ENCODE assay signal across 24 mouse cellular contexts in the genomic region with DNA sequence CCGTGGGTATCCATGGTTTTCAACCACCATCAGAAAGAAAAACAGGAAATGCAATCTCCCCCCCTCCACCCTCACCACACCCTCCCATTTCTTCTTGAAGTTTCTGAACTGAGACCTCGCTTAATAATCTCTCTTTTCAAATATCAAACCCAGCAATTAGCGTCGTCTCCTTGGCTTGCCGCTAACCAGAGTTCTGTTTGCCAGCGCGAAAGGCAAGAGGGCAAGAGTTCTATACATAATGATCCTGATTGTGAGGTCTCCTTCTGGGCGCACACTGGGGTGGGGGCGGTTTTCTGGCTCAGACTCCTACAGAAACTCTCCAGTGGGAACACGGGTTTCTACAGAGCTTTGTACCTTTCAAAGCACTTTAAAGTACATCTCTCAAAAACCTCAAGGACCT. TPM values are rescaled to one million over a fixed set of nuclear protein-coding genes. Genes with fewer than 3 reads are reported as not detected.
A peak's percentile ranks its signal among the peaks of the same experiment; 100 is the strongest.
DNase-seq lines count a peak whose midpoint lies in the region; ATAC-seq and TF ChIP-seq lines count a peak whose summit lies in the region.
"Had no signal": no experiment of that assay in that cellular context is flagged by ENCODE, and none has a peak within 500 bp of the region (broad histone marks: within the 10 kb centered on the region; RNA-seq: fewer than 3 reads in every experiment).

No protein-coding gene starts in this region.

- H3K36me3 ChIP-seq in embryonic facial prominence, embryonic 13.5 days, result no peaks in the 10 kb centered on the region
- H3K36me3 ChIP-seq in embryonic facial prominence, embryonic 10.5 days (replicated peaks), result no peaks in the 10 kb centered on the region
- H3K36me3 ChIP-seq in limb, embryonic 13.5 days, result no peaks in the 10 kb centered on the region
- no peaks in the 10 kb centered on the region for H3K36me3 ChIP-seq in limb, embryonic 10.5 days
- H3K36me3 ChIP-seq in embryonic facial prominence, embryonic 15.5 days, result no peaks in the 10 kb centered on the region
- H3K36me3 ChIP-seq: G1E had no signal

- DNase-seq in embryonic facial prominence, embryonic 10.5 days (ENCODE audit: low spot score), result no peak
- DNase-seq in limb, embryonic 10.5 days (ENCODE audit: low spot score), result no peak
- DNase-seq in left cerebral cortex, postnatal 10 days (ENCODE audit: extremely low spot score in 1 of 2, low spot score in 2 of 2), result no peak
- no peak for DNase-seq in left cerebral cortex, adult 2 months (ENCODE audit: extremely low spot score in 1 of 2, low spot score in 2 of 2)
- DNase-seq: adrenal gland, adult 8-10 months; adrenal gland, postnatal 14 days; adrenal gland, postnatal 36 days; B cell, adult 2 months; cerebellum, adult 11 months; cerebellum, adult 18-20 months; cerebellum, adult 8-10 months; cerebellum, adult 9-11 months; cerebellum, postnatal 14 days; cerebellum, postnatal 36 days had no signal

- H3K9ac ChIP-seq in embryonic facial prominence, embryonic 13.5 days, result no peak overlapping the region
- no peak overlapping the region for H3K9ac ChIP-seq in limb, embryonic 13.5 days
- no peak overlapping the region for H3K9ac ChIP-seq in embryonic facial prominence, embryonic 15.5 days
- H3K9ac ChIP-seq: forebrain, embryonic 13.5 days had no signal

- no peak for TF ChIP-seq CTCF in left cerebral cortex, adult 2 months (IDR thresholded peaks at IDR 0.05)

- no peaks in the 10 kb centered on the region for H3K9me3 ChIP-seq in embryonic facial prominence, embryonic 13.5 days
- no peaks in the 10 kb centered on the region for H3K9me3 ChIP-seq in embryonic facial prominence, embryonic 10.5 days
- H3K9me3 ChIP-seq in limb, embryonic 13.5 days, result no peaks in the 10 kb centered on the region
- no peaks in the 10 kb centered on the region for H3K9me3 ChIP-seq in limb, embryonic 10.5 days (replicated peaks)
- no peaks in the 10 kb centered on the region for H3K9me3 ChIP-seq in embryonic facial prominence, embryonic 15.5 days (replicated peaks)
- H3K9me3 ChIP-seq: forebrain, embryonic 13.5 days had no signal

- WGBS in embryonic facial prominence, embryonic 13.5 days, result 48% methylated on average over 10 of the region's 10 CpGs
- 72% methylated on average over 10 of the region's 10 CpGs for WGBS in embryonic facial prominence, embryonic 10.5 days
- WGBS in limb, embryonic 13.5 days, result 67% methylated on average over 10 of the region's 10 CpGs
- 82% methylated on average over 10 of the region's 10 CpGs for WGBS in limb, embryonic 10.5 days
- 46% methylated on average over 10 of the region's 10 CpGs for WGBS in embryonic facial prominence, embryonic 15.5 days

- 0 out of 2 replicates have a peak overlapping the region, but pooled peaks have one; percentile 88 for H3K27ac ChIP-seq in embryonic facial prominence, embryonic 13.5 days
- H3K27ac ChIP-seq in embryonic facial prominence, embryonic 10.5 days (replicated peaks), result no peak overlapping the region
- H3K27ac ChIP-seq in limb, embryonic 13.5 days, result peak overlapping the region; percentile 22; the same call in 1 of the 2 replicates
- no peak overlapping the region for H3K27ac ChIP-seq in limb, embryonic 10.5 days
- H3K27ac ChIP-seq in embryonic facial prominence, embryonic 15.5 days (replicated peaks), result peak overlapping the region; percentile 65; the same call in 1 of the 2 replicates
- H3K27ac ChIP-seq in left cerebral cortex, adult 2 months, result no peak overlapping the region
- H3K27ac ChIP-seq: forebrain, embryonic 13.5 days had no signal

- H3K4me3 ChIP-seq in embryonic facial prominence, embryonic 13.5 days, result no peak overlapping the region
- no peak overlapping the region for H3K4me3 ChIP-seq in embryonic facial prominence, embryonic 10.5 days
- no peak overlapping the region for H3K4me3 ChIP-seq in limb, embryonic 13.5 days
- H3K4me3 ChIP-seq in limb, embryonic 10.5 days, result no peak overlapping the region
- H3K4me3 ChIP-seq in embryonic facial prominence, embryonic 15.5 days (replicated peaks), result no peak overlapping the region
- no peak overlapping the region for H3K4me3 ChIP-seq in left cerebral cortex, adult 2 months
- H3K4me3 ChIP-seq: forebrain, embryonic 13.5 days had no signal

- no peaks in the 10 kb centered on the region for H3K27me3 ChIP-seq in embryonic facial prominence, embryonic 13.5 days
- peaks cover 5% of the 10 kb centered on the region; the same call in 1 of the 2 replicates for H3K27me3 ChIP-seq in embryonic facial prominence, embryonic 10.5 days (replicated peaks; ENCODE audit: low read depth, poor library complexity, severe bottlenecking)
- no peaks in the 10 kb centered on the region for H3K27me3 ChIP-seq in limb, embryonic 13.5 days
- no peaks in the 10 kb centered on the region for H3K27me3 ChIP-seq in limb, embryonic 10.5 days (ENCODE audit: low read depth, poor library complexity, severe bottlenecking)
- H3K27me3 ChIP-seq in embryonic facial prominence, embryonic 15.5 days, result no peaks in the 10 kb centered on the region
- H3K27me3 ChIP-seq: Patski had no signal

- no peak overlapping the region for H3K4me2 ChIP-seq in embryonic facial prominence, embryonic 13.5 days
- no peak overlapping the region for H3K4me2 ChIP-seq in limb, embryonic 13.5 days (replicated peaks)
- no peak overlapping the region for H3K4me2 ChIP-seq in embryonic facial prominence, embryonic 15.5 days (replicated peaks)
- H3K4me2 ChIP-seq: forebrain, embryonic 13.5 days had no signal

- ATAC-seq in embryonic facial prominence, embryonic 13.5 days (ENCODE audit: insufficient number of reproducible peaks, insufficient read depth, low FRiP score, low TSS enrichment, low read depth), result no peak
- ATAC-seq in limb, embryonic 13.5 days (ENCODE audit: low FRiP score, low read depth), result no peak
- no peak for ATAC-seq in embryonic facial prominence, embryonic 15.5 days (ENCODE audit: insufficient number of reproducible peaks, low FRiP score, low TSS enrichment, low read depth)
- ATAC-seq: activated CD4-positive, CD25-positive, alpha-beta regulatory T cell, adult 4 months; CD4-positive, CD25-positive, alpha-beta regulatory T cell, adult 4 months; forebrain, embryonic 13.5 days; forebrain, embryonic 16.5 days; Patski had no signal

- intact Hi-C loops in left cerebral cortex, postnatal 10 days (cut with DNase I), result loop anchor here (10.0 kb wide), 1 partner anchor 110 kb away; a partner anchor contains a TSS
- intact Hi-C loops in left cerebral cortex, adult 2 months (cut with DNase I), result no loop called here

- peaks cover 50% of the 10 kb centered on the region for H3K4me1 ChIP-seq in embryonic facial prominence, embryonic 13.5 days
- H3K4me1 ChIP-seq in embryonic facial prominence, embryonic 10.5 days, result peaks cover 30% of the 10 kb centered on the region
- peaks cover 56% of the 10 kb centered on the region for H3K4me1 ChIP-seq in limb, embryonic 13.5 days
- H3K4me1 ChIP-seq in limb, embryonic 10.5 days, result peaks cover 35% of the 10 kb centered on the region
- peaks cover 29% of the 10 kb centered on the region for H3K4me1 ChIP-seq in embryonic facial prominence, embryonic 15.5 days

RNA-seq across cellular contexts. Expression of a gene that starts 1.4 kb away (rescaled TPM):
- 108 and 136 TPM in 2 replicates for polyA plus RNA-seq in embryonic facial prominence, embryonic 13.5 days (2015; fragmentation: Nextera tagmentation; extraction: Ambion mirVana)
- 3.5 and 6.6 TPM in 2 replicates for polyA plus RNA-seq in embryonic facial prominence, embryonic 10.5 days (2016; fragmentation: Nextera tagmentation; extraction: Ambion mirVana)
- polyA plus RNA-seq in limb, embryonic 13.5 days (2015; fragmentation: Nextera tagmentation; extraction: Ambion mirVana), result 78.1 and 86.3 TPM in 2 replicates
- polyA plus RNA-seq in limb, embryonic 10.5 days (2016; fragmentation: Nextera tagmentation; extraction: Ambion mirVana), result 2.8 and 5.6 TPM in 2 replicates
- 204 and 259 TPM in 2 replicates for polyA plus RNA-seq in embryonic facial prominence, embryonic 15.5 days (2015; fragmentation: Nextera tagmentation; extraction: Ambion mirVana)
- total RNA-seq in left cerebral cortex, postnatal 10 days (2021), result 1 to 10 TPM; 5.3 to 8.8 TPM
- 1 to 10 TPM; 5.8 to 6.6 TPM for total RNA-seq in left cerebral cortex, adult 2 months (2021)
- total RNA-seq: common myeloid progenitor, adult 5-6 weeks had no signal
- polyA plus RNA-seq: activated CD4-positive, CD25-positive, alpha-beta regulatory T cell, adult 4 months; CD4-positive, CD25-positive, alpha-beta regulatory T cell, adult 4 months; G1E had no signal

Comparison
In these comparisons a context has a peak if more than half of its experiments do, and no peak if none do; other contexts are left out.
1. H3K27ac ChIP-seq: peak in embryonic facial prominence, embryonic 13.5 days (single experiment), limb, embryonic 13.5 days (single experiment) and embryonic facial prominence, embryonic 15.5 days (single experiment); none in embryonic facial prominence, embryonic 10.5 days (single experiment), limb, embryonic 10.5 days (single experiment) and left cerebral cortex, adult 2 months (single experiment).
2. RNA of a gene that starts 1.4 kb away (polyA plus RNA-seq): 204 to 259 TPM in embryonic facial prominence, embryonic 15.5 days, 108 to 136 TPM in embryonic facial prominence, embryonic 13.5 days and 78.1 to 86.3 TPM in limb, embryonic 13.5 days; 3.5 to 6.6 TPM in embryonic facial prominence, embryonic 10.5 days and 2.8 to 5.6 TPM in limb, embryonic 10.5 days; every median in the first group is over 10 times any median in the second.